Comparison of ENCODE assay signal across 11 mouse cellular contexts in genomic region chr2:167066528-167067516, GRCm38 (mm10). TPM values are rescaled to one million over a fixed set of nuclear protein-coding genes. Genes with fewer than 3 reads are reported as not detected.
DNase-seq lines count a peak whose midpoint lies in the region; ATAC-seq and TF ChIP-seq lines count a peak whose summit lies in the region.
"Had no signal": no experiment of that assay in that cellular context is flagged by ENCODE, and none has a peak within 500 bp of the region (broad histone marks: within the 10 kb centered on the region; RNA-seq: fewer than 3 reads in every experiment).

No protein-coding gene starts in this region.

- H3K4me3 ChIP-seq in neural tube, embryonic 15.5 days (replicated peaks) = no peak overlapping the region
- no peak overlapping the region for H3K4me3 ChIP-seq in limb, embryonic 11.5 days (ENCODE audit: low read depth, low read length)
- H3K4me3 ChIP-seq in neural tube, embryonic 13.5 days = no peak overlapping the region
- H3K4me3 ChIP-seq in heart, embryonic 10.5 days = no peak overlapping the region
- no peak overlapping the region for H3K4me3 ChIP-seq in forebrain, postnatal 0 days (ENCODE audit: low read depth, low read length)

- H3K4me2 ChIP-seq in neural tube, embryonic 15.5 days = no peak overlapping the region
- H3K4me2 ChIP-seq in limb, embryonic 11.5 days (ENCODE audit: low read depth, severe bottlenecking) = no peak overlapping the region
- no peak overlapping the region for H3K4me2 ChIP-seq in neural tube, embryonic 13.5 days
- H3K4me2 ChIP-seq in forebrain, postnatal 0 days (ENCODE audit: low read depth) = no peak overlapping the region

- H3K36me3 ChIP-seq in neural tube, embryonic 15.5 days = peaks cover 25% of the 10 kb centered on the region
- H3K36me3 ChIP-seq in limb, embryonic 11.5 days (ENCODE audit: control insufficient read depth, insufficient read depth, low read length) = peaks cover 16% of the 10 kb centered on the region
- peaks cover 28% of the 10 kb centered on the region for H3K36me3 ChIP-seq in neural tube, embryonic 13.5 days
- H3K36me3 ChIP-seq in heart, embryonic 10.5 days = peaks cover 22% of the 10 kb centered on the region
- peaks cover 10% of the 10 kb centered on the region for H3K36me3 ChIP-seq in forebrain, postnatal 0 days (ENCODE audit: insufficient read depth)

- H3K27ac ChIP-seq in neural tube, embryonic 15.5 days (replicated peaks) = no peak overlapping the region
- H3K27ac ChIP-seq in limb, embryonic 11.5 days (replicated peaks; ENCODE audit: low read depth, low read length) = no peak overlapping the region
- 0 out of 2 replicates have a peak overlapping the region, but pooled peaks have one; percentile 3 for H3K27ac ChIP-seq in neural tube, embryonic 13.5 days (replicated peaks)
- no peak overlapping the region for H3K27ac ChIP-seq in heart, embryonic 10.5 days
- no peak overlapping the region for H3K27ac ChIP-seq in forebrain, postnatal 0 days (ENCODE audit: low read depth, low read length)
- H3K27ac ChIP-seq: hindbrain, postnatal 0 days; macrophage had no signal

- no peak for TF ChIP-seq CTCF in forebrain, postnatal 0 days (IDR thresholded peaks at IDR 0.05; ENCODE audit: low read depth)

- no peaks in the 10 kb centered on the region for H3K9me3 ChIP-seq in neural tube, embryonic 15.5 days (replicated peaks)
- H3K9me3 ChIP-seq in limb, embryonic 11.5 days (ENCODE audit: control insufficient read depth, low read length) = no peaks in the 10 kb centered on the region
- H3K9me3 ChIP-seq in neural tube, embryonic 13.5 days = no peaks in the 10 kb centered on the region
- H3K9me3 ChIP-seq in heart, embryonic 10.5 days = no peaks in the 10 kb centered on the region
- no peaks in the 10 kb centered on the region for H3K9me3 ChIP-seq in forebrain, postnatal 0 days (ENCODE audit: low read length)

- H3K4me1 ChIP-seq in neural tube, embryonic 15.5 days = peaks cover 36% of the 10 kb centered on the region
- H3K4me1 ChIP-seq in limb, embryonic 11.5 days (ENCODE audit: control insufficient read depth, insufficient read depth, low read length) = peaks cover 12% of the 10 kb centered on the region
- peaks cover 32% of the 10 kb centered on the region for H3K4me1 ChIP-seq in neural tube, embryonic 13.5 days (replicated peaks)
- peaks cover 15% of the 10 kb centered on the region for H3K4me1 ChIP-seq in heart, embryonic 10.5 days
- peaks cover 9% of the 10 kb centered on the region for H3K4me1 ChIP-seq in forebrain, postnatal 0 days (ENCODE audit: insufficient read depth)

- ATAC-seq in neural tube, embryonic 15.5 days (ENCODE audit: low FRiP score) = no peak
- ATAC-seq in limb, embryonic 11.5 days (ENCODE audit: insufficient number of reproducible peaks, low FRiP score, low TSS enrichment, low read depth) = no peak
- ATAC-seq in neural tube, embryonic 13.5 days (ENCODE audit: low read depth) = no peak
- no peak for ATAC-seq in forebrain, postnatal 0 days
- ATAC-seq: hindbrain, postnatal 0 days had no signal

- 33% methylated on average over 6 of the region's 6 CpGs for WGBS in neural tube, embryonic 15.5 days
- WGBS in limb, embryonic 11.5 days = 30% methylated on average over 6 of the region's 6 CpGs
- WGBS in neural tube, embryonic 13.5 days = 28% methylated on average over 6 of the region's 6 CpGs
- WGBS in heart, embryonic 10.5 days = 35% methylated on average over 6 of the region's 6 CpGs
- WGBS in forebrain, postnatal 0 days = 23% methylated on average over 6 of the region's 6 CpGs

- DNase-seq in neural tube, embryonic 10.5 days (ENCODE audit: extremely low spot score, low spot score) = peak; percentile 48
- DNase-seq in MEL-GATA-1-ER (ENCODE audit: extremely low read depth, low read depth) = peak; percentile 68
- DNase-seq in limb, embryonic 11.5 days (ENCODE audit: low spot score) = peak; percentile 45
- DNase-seq in heart, embryonic 10.5 days (ENCODE audit: low spot score) = no peak
- DNase-seq in forebrain, postnatal 0 days = no peak
- DNase-seq: cerebellum, adult 2 months; kidney, postnatal 36 days had no signal

- H3K9ac ChIP-seq in neural tube, embryonic 15.5 days (replicated peaks) = no peak overlapping the region
- H3K9ac ChIP-seq in limb, embryonic 11.5 days (ENCODE audit: low read length) = no peak overlapping the region
- no peak overlapping the region for H3K9ac ChIP-seq in neural tube, embryonic 13.5 days
- H3K9ac ChIP-seq in forebrain, postnatal 0 days = no peak overlapping the region

- H3K27me3 ChIP-seq in neural tube, embryonic 15.5 days (replicated peaks) = no peaks in the 10 kb centered on the region
- H3K27me3 ChIP-seq in limb, embryonic 11.5 days (ENCODE audit: control insufficient read depth, insufficient read depth, low read length) = no peaks in the 10 kb centered on the region
- H3K27me3 ChIP-seq in neural tube, embryonic 13.5 days = no peaks in the 10 kb centered on the region
- no peaks in the 10 kb centered on the region for H3K27me3 ChIP-seq in heart, embryonic 10.5 days (ENCODE audit: insufficient read depth, poor library complexity, severe bottlenecking)
- no peaks in the 10 kb centered on the region for H3K27me3 ChIP-seq in forebrain, postnatal 0 days (ENCODE audit: insufficient read depth, low read length)

RNA-seq across cellular contexts. Expression of gene Znfx1, which starts 4.0 kb away (rescaled TPM):
- 8.4 and 8.8 TPM in 2 replicates for polyA plus RNA-seq in neural tube, embryonic 15.5 days (2015; fragmentation: Nextera tagmentation; extraction: Ambion mirVana)
- 4.7 and 5.6 TPM in 2 replicates for polyA plus RNA-seq in limb, embryonic 11.5 days (2014; fragmentation: Nextera tagmentation; extraction: Ambion mirVana)
- polyA plus RNA-seq in neural tube, embryonic 13.5 days (2015; fragmentation: Nextera tagmentation; extraction: Ambion mirVana) = 7.9 and 8.0 TPM in 2 replicates
- polyA plus RNA-seq in heart, embryonic 10.5 days (2016; fragmentation: Nextera tagmentation; extraction: Ambion mirVana) = 6.5 and 7.3 TPM in 2 replicates
- 20.5 and 25.4 TPM in 2 replicates for total RNA-seq in forebrain, postnatal 0 days (2014; rRNA removed)
- polyA plus RNA-seq in forebrain, postnatal 0 days (2015; fragmentation: Nextera tagmentation; extraction: Ambion mirVana) = 2.2 and 4.4 TPM in 2 replicates

RNA-seq across cellular contexts. Expression of gene Ddx27, which starts 51.8 kb away (rescaled TPM):
- 32.5 and 42.8 TPM in 2 replicates for polyA plus RNA-seq in neural tube, embryonic 15.5 days (2015; fragmentation: Nextera tagmentation; extraction: Ambion mirVana)
- polyA plus RNA-seq in limb, embryonic 11.5 days (2014; fragmentation: Nextera tagmentation; extraction: Ambion mirVana) = 49.3 and 54.0 TPM in 2 replicates
- polyA plus RNA-seq in neural tube, embryonic 13.5 days (2015; fragmentation: Nextera tagmentation; extraction: Ambion mirVana) = 35.5 and 38.5 TPM in 2 replicates
- polyA plus RNA-seq in heart, embryonic 10.5 days (2016; fragmentation: Nextera tagmentation; extraction: Ambion mirVana) = 46.4 and 59.4 TPM in 2 replicates
- 37.9 and 42.5 TPM in 2 replicates for total RNA-seq in forebrain, postnatal 0 days (2014; rRNA removed)
- 28.4 and 36.9 TPM in 2 replicates for polyA plus RNA-seq in forebrain, postnatal 0 days (2015; fragmentation: Nextera tagmentation; extraction: Ambion mirVana)

Comparison
In these comparisons a context has a peak if more than half of its experiments do, and no peak if none do; other contexts are left out.
1. DNase-seq: peak in neural tube, embryonic 10.5 days (single experiment), MEL-GATA-1-ER (single experiment) and limb, embryonic 11.5 days (single experiment); none in heart, embryonic 10.5 days (single experiment) and forebrain, postnatal 0 days (single experiment).